Mouse (Mus musculus) stomach, postnatal 0 days (tissue): ENCODE results near the gene Pkdrej. TPM values are rescaled to one million over a fixed set of nuclear protein-coding genes. Genes with fewer than 3 reads are reported as not detected.

Source experiments
- ATAC-seq: fragments of 200-750 bp; cut with Nextera tagmentation; 2 replicates; pipeline ENCODE4 v1.8.0; 2017; ENCODE audit not compliant: low FRiP score, low TSS enrichment
- DNase-seq: peaks from one replicate; pipeline ENCODE4 v3.0.0-alpha.2; 2016; ENCODE audit warnings: low spot score
- H3K27ac ChIP-seq: fragments of 300-500 bp; sonication (generic); replicated peaks from 2 replicates; pipeline ENCODE4 v1.5.1; 2014; ENCODE audit warnings: mild to moderate bottlenecking, control low read depth
- H3K27me3 ChIP-seq: fragments of 300-500 bp; sonication (generic); 2 replicates; pipeline ENCODE4 v1.6.1; 2014; ENCODE audit warnings: low read length; ENCODE audit not compliant: control insufficient read depth, insufficient read depth
- H3K36me3 ChIP-seq: fragments of 300-500 bp; sonication (generic); 2 replicates; pipeline ENCODE4 v1.6.1; 2014; ENCODE audit warnings: low read length, mixed read lengths; ENCODE audit not compliant: control insufficient read depth, insufficient read depth
- H3K4me1 ChIP-seq: fragments of 300-500 bp; sonication (generic); replicated peaks from 2 replicates; pipeline ENCODE4 v1.6.1; 2014; ENCODE audit warnings: antibody characterized with exemption; ENCODE audit not compliant: control insufficient read depth, insufficient read depth
- H3K4me2 ChIP-seq: fragments of 300-500 bp; sonication (generic); replicated peaks from 2 replicates; pipeline ENCODE4 v1.6.1; 2014; ENCODE audit warnings: low read depth, mild to moderate bottlenecking, control low read depth, moderate library complexity
- H3K4me3 ChIP-seq: fragments of 300-500 bp; sonication (generic); 2 replicates; pipeline ENCODE4 v1.5.1; 2014; ENCODE audit warnings: low read depth, low read length, control low read depth
- H3K9ac ChIP-seq: fragments of 300-500 bp; sonication (generic); 2 replicates; pipeline ENCODE4 v1.6.1; 2014; ENCODE audit warnings: mild to moderate bottlenecking, low read length, control low read depth, mixed read lengths
- H3K9me3 ChIP-seq: fragments of 300-500 bp; sonication (generic); 2 replicates; pipeline ENCODE4 v1.6.1; 2016; ENCODE audit warnings: low read length; ENCODE audit not compliant: control insufficient read depth
- CTCF ChIP-seq: IDR thresholded peaks from 2 replicates; pipeline ENCODE4 v1.5.1; 2016; ENCODE audit warnings: antibody characterized with exemption, low read depth, mild to moderate bottlenecking, moderate library complexity
- EP300 ChIP-seq: optimal IDR thresholded peaks from 2 replicates; pipeline ENCODE3; 2016; ENCODE audit warnings: antibody characterized with exemption
- WGBS: fragments of 180-500 bp; shearing (Covaris S2); extraction: QIAGEN DNeasy Blood & Tissue Kit; methylation state at CpG from one replicate; pipeline ENCODE4 v1.1.7; 2014; 5-methylcytosine and 5-hydroxymethylcytosine counted together
- polyA plus RNA-seq: library from polyadenylated mRNA; unstranded; fragments of >200 nt; fragmentation: Nextera tagmentation; extraction: Ambion mirVana; gene quantifications from 2 replicates; pipeline ENCODE4 v1.2.1, GENCODE M21; 2015

Gene Pkdrej
- polyA plus RNA-seq, 1 experiment from 2014 or later, result 0.21 TPM

GRCm38 (mm10) chr15:85792819-85793218 is 28.7 kb downstream of the Pkdrej start:
- H3K4me3 ChIP-seq, result no peak overlapping the region
- H3K9me3 ChIP-seq, result no peaks in the 10 kb centered on the region
- no peak overlapping the region for H3K9ac ChIP-seq
- no peaks in the 10 kb centered on the region for H3K36me3 ChIP-seq
- no peak overlapping the region for H3K4me2 ChIP-seq
- 81% methylated on average over 1 of the region's 1 CpGs for WGBS
- no peak for ATAC-seq
- no peak overlapping the region for H3K27ac ChIP-seq
- TF ChIP-seq EP300, result no peak
- no peak for TF ChIP-seq CTCF
- no peaks in the 10 kb centered on the region for H3K27me3 ChIP-seq
- DNase-seq, result no peak
- no peaks in the 10 kb centered on the region for H3K4me1 ChIP-seq

GRCm38 (mm10) chr15:85791449-85791848 is 30.1 kb downstream of the Pkdrej start:
- TF ChIP-seq EP300, result no peak
- no peak for TF ChIP-seq CTCF
- Histone ChIP-seq H3K27me3 (no peaks in the 10 kb centered on the region), H3K9me3 (no peaks in the 10 kb centered on the region), H3K36me3 (no peaks in the 10 kb centered on the region), H3K4me3 (no peak overlapping the region), H3K4me1 (no peaks in the 10 kb centered on the region), H3K9ac (no peak overlapping the region), H3K4me2 (no peak overlapping the region), H3K27ac (peak overlapping the region; percentile 79)
- no peak for ATAC-seq
- 69% methylated on average over 4 of the region's 4 CpGs for WGBS
- DNase-seq, result no peak

- DNase-seq (no peak), ATAC-seq (no peak)
- Histone ChIP-seq H3K27ac (no peak overlapping the region), H3K4me1 (no peaks in the 10 kb centered on the region), H3K27me3 (no peaks in the 10 kb centered on the region), H3K9ac (no peak overlapping the region), H3K9me3 (no peaks in the 10 kb centered on the region), H3K4me3 (no peak overlapping the region), H3K36me3 (no peaks in the 10 kb centered on the region), H3K4me2 (no peak overlapping the region)
- WGBS, result 74% methylated on average over 16 of the region's 16 CpGs
- TF ChIP-seq CTCF (no peak), EP300 (no peak)
Measured at GRCm38 (mm10) chr15:85788633-85789032, 32.9 kb downstream of the Pkdrej start.

GRCm38 (mm10) chr15:85788051-85788450 is 33.5 kb downstream of the Pkdrej start:
- Histone ChIP-seq H3K4me1 (no peaks in the 10 kb centered on the region), H3K36me3 (no peaks in the 10 kb centered on the region), H3K9ac (no peak overlapping the region), H3K4me3 (no peak overlapping the region), H3K9me3 (no peaks in the 10 kb centered on the region), H3K27me3 (no peaks in the 10 kb centered on the region), H3K4me2 (no peak overlapping the region), H3K27ac (no peak overlapping the region)
- DNase-seq (no peak), ATAC-seq (no peak)
- TF ChIP-seq EP300, result no peak
- no peak for TF ChIP-seq CTCF
- WGBS, result 87% methylated on average over 4 of the region's 4 CpGs

DNA sequence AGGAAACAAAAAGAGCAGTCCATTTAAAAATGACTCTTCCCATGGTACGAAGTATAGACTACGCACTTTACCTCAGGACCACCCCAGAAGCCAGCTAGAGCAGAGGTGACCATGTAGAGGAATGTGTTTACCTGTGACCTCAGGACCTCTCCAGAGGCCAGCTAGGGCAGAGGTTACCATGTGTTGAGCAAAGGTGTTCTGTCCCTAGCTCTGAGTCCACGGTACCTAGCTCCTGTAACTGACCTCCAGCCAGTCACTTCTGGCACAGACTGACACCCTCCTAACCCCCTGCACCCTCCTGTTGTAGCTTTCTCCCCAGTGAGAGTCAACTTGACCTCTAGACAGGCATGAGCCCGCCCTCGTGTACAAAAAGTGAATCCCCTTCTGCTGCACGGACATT is 34.1 kb downstream of the Pkdrej start:
- Histone ChIP-seq H3K36me3 (no peaks in the 10 kb centered on the region), H3K9me3 (no peaks in the 10 kb centered on the region), H3K27ac (no peak overlapping the region), H3K4me1 (no peaks in the 10 kb centered on the region), H3K27me3 (no peaks in the 10 kb centered on the region), H3K9ac (no peak overlapping the region), H3K4me2 (no peak overlapping the region), H3K4me3 (no peak overlapping the region)
- WGBS, result 85% methylated on average over 6 of the region's 6 CpGs
- no peak for DNase-seq
- TF ChIP-seq EP300, result no peak
- no peak for TF ChIP-seq CTCF
- ATAC-seq, result peak; percentile 41; the same call in 1 of the 2 replicates

DNA sequence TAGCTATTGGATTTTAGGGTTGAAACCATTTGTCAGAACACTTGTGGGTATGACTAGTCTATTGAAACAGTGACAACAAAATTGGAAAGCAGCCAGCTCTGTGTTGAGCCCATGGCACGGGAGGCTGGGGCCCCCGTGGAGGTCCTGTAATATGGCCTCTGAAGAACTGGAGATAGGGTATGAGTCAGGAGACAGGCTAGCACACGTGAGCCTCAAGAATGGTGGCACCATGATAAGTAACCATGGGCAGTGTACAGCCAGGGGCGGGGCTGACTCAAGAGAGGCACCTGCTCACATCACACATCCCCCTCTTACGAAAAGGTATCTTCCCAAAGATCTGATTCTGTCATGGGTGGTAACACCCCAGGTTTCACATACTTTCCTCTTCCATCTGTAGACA is 34.8 kb downstream of the Pkdrej start:
- H3K27ac ChIP-seq, result peak overlapping the region; percentile 31; the same call in 1 of the 2 replicates
- H3K4me2 ChIP-seq, result no peak overlapping the region
- no peaks in the 10 kb centered on the region for H3K36me3 ChIP-seq
- no peaks in the 10 kb centered on the region for H3K9me3 ChIP-seq
- H3K4me1 ChIP-seq, result no peaks in the 10 kb centered on the region
- no peak overlapping the region for H3K4me3 ChIP-seq
- DNase-seq, result peak; percentile 50
- 41% methylated on average over 5 of the region's 5 CpGs for WGBS
- peak; percentile 93 for ATAC-seq
- H3K27me3 ChIP-seq, result no peaks in the 10 kb centered on the region
- no peak for TF ChIP-seq EP300
- no peak for TF ChIP-seq CTCF
- no peak overlapping the region for H3K9ac ChIP-seq
